Mouse (Mus musculus) lung, postnatal 0 days (tissue): ENCODE results near the gene Lrrc36. TPM values are rescaled to one million over a fixed set of nuclear protein-coding genes. Genes with fewer than 3 reads are reported as not detected.

Experiments used
- ATAC-seq: fragments of 200-750 bp; cut with Nextera tagmentation; 2 replicates; pipeline ENCODE4 v1.8.0; 2017; ENCODE audit warnings: moderate library complexity
- DNase-seq: peaks from one replicate; pipeline ENCODE4 v3.0.0-alpha.2; 2016; ENCODE audit warnings: low spot score
- H3K27ac ChIP-seq: fragments of 300-500 bp; sonication (generic); 2 replicates; pipeline ENCODE4 v1.5.1; 2014; ENCODE audit warnings: antibody characterized with exemption, mild to moderate bottlenecking, low read length, mixed read lengths
- H3K27me3 ChIP-seq: fragments of 300-500 bp; sonication (generic); replicated peaks from 2 replicates; pipeline ENCODE4 v1.6.1; 2014; ENCODE audit warnings: low read length, mixed read lengths; ENCODE audit not compliant: insufficient read depth
- H3K36me3 ChIP-seq: fragments of 300-500 bp; sonication (generic); 2 replicates; pipeline ENCODE4 v1.6.1; 2014; ENCODE audit warnings: low read length, mixed read lengths; ENCODE audit not compliant: insufficient read depth
- H3K4me1 ChIP-seq: fragments of 300-500 bp; sonication (generic); 2 replicates; pipeline ENCODE4 v1.6.1; 2014; ENCODE audit warnings: antibody characterized with exemption, low read depth, low read length, mixed read lengths; ENCODE audit not compliant: insufficient read depth
- H3K4me2 ChIP-seq: fragments of 300-500 bp; sonication (generic); replicated peaks from 2 replicates; pipeline ENCODE4 v1.6.1; 2014; ENCODE audit warnings: low read depth, mild to moderate bottlenecking, low read length, moderate library complexity, mixed read lengths
- H3K4me3 ChIP-seq: fragments of 300-500 bp; sonication (generic); 2 replicates; pipeline ENCODE4 v1.5.1; 2014; ENCODE audit warnings: low read depth, low read length
- H3K9ac ChIP-seq: fragments of 300-500 bp; sonication (generic); replicated peaks from 2 replicates; pipeline ENCODE4 v1.6.1; 2014; ENCODE audit warnings: low read depth, mild to moderate bottlenecking
- H3K9me3 ChIP-seq: fragments of 300-500 bp; sonication (generic); 2 replicates; pipeline ENCODE4 v1.6.1; 2016; ENCODE audit warnings: low read length, mixed read lengths
- CTCF ChIP-seq: IDR thresholded peaks from 2 replicates; pipeline ENCODE4 v1.5.1; 2016; ENCODE audit warnings: antibody characterized with exemption, mild to moderate bottlenecking
- EP300 ChIP-seq: IDR thresholded peaks from 2 replicates; pipeline ENCODE4 v1.6.1; 2016; ENCODE audit warnings: antibody characterized with exemption, mild to moderate bottlenecking, control low read depth
- WGBS: fragments of 180-500 bp; shearing (Covaris S2); extraction: QIAGEN DNeasy Blood & Tissue Kit; methylation state at CpG from one replicate; pipeline ENCODE4 v1.1.7; 2014; 5-methylcytosine and 5-hydroxymethylcytosine counted together
- polyA plus RNA-seq: library from polyadenylated mRNA; unstranded; fragments of >200 nt; fragmentation: Nextera tagmentation; extraction: Ambion mirVana; gene quantifications from 2 replicates; pipeline ENCODE4 v1.2.1, GENCODE M21; 2015

Gene Lrrc36
- polyA plus RNA-seq, 1 experiment from 2014 or later, result 3.7 TPM

GRCm38 (mm10) chr8:105397747-105398146, 15.6 kb upstream of the Lrrc36 start:
- DNase-seq, result peak; percentile 89
- WGBS, result 40% methylated on average over 3 of the region's 3 CpGs

GRCm38 (mm10) chr8:105400016-105400415, 13.4 kb upstream of the Lrrc36 start:
- no peak for DNase-seq
- ATAC-seq, result no peak
- no peaks in the 10 kb centered on the region for H3K9me3 ChIP-seq
- H3K4me1 ChIP-seq, result no peaks in the 10 kb centered on the region
- no peak overlapping the region for H3K9ac ChIP-seq
- TF ChIP-seq CTCF, result no peak
- no peak for TF ChIP-seq EP300
- 83% methylated on average over 5 of the region's 5 CpGs for WGBS
- H3K4me3 ChIP-seq, result no peak overlapping the region
- no peak overlapping the region for H3K27ac ChIP-seq
- H3K36me3 ChIP-seq, result no peaks in the 10 kb centered on the region
- no peak overlapping the region for H3K4me2 ChIP-seq
- H3K27me3 ChIP-seq, result no peaks in the 10 kb centered on the region

More at GRCm38 (mm10) chr8:105397747-105398146, 15.6 kb upstream of the Lrrc36 start:
- H3K9me3 ChIP-seq, result no peaks in the 10 kb centered on the region
- H3K4me2 ChIP-seq, result no peak overlapping the region
- no peaks in the 10 kb centered on the region for H3K27me3 ChIP-seq
- no peak for TF ChIP-seq EP300
- peak; percentile 82 for TF ChIP-seq CTCF
- H3K4me3 ChIP-seq, result no peak overlapping the region
- H3K27ac ChIP-seq, result no peak overlapping the region
- no peaks in the 10 kb centered on the region for H3K36me3 ChIP-seq
- peak; percentile 23; the same call in 1 of the 2 replicates for ATAC-seq
- H3K4me1 ChIP-seq, result peaks cover 6% of the 10 kb centered on the region; the same call in 1 of the 2 replicates
- no peak overlapping the region for H3K9ac ChIP-seq

GRCm38 (mm10) chr8:105403467-105403866, 9.9 kb upstream of the Lrrc36 start:
- WGBS, result 68% methylated on average over 8 of the region's 8 CpGs
- no peak for TF ChIP-seq EP300
- TF ChIP-seq CTCF, result no peak

GRCm38 (mm10) chr8:105404496-105404895, 8.9 kb upstream of the Lrrc36 start:
- Histone ChIP-seq H3K4me3 (no peak overlapping the region), H3K27me3 (no peaks in the 10 kb centered on the region), H3K9me3 (no peaks in the 10 kb centered on the region), H3K4me1 (peaks cover 5% of the 10 kb centered on the region; the same call in 1 of the 2 replicates), H3K27ac (no peak overlapping the region), H3K9ac (no peak overlapping the region), H3K36me3 (no peaks in the 10 kb centered on the region), H3K4me2 (no peak overlapping the region)
- 68% methylated on average over 1 of the region's 1 CpGs for WGBS
- ATAC-seq (no peak), DNase-seq (no peak)
- TF ChIP-seq CTCF (no peak), EP300 (no peak)

More at GRCm38 (mm10) chr8:105403467-105403866, 9.9 kb upstream of the Lrrc36 start:
- H3K4me2 ChIP-seq, result no peak overlapping the region
- no peaks in the 10 kb centered on the region for H3K36me3 ChIP-seq
- no peaks in the 10 kb centered on the region for H3K27me3 ChIP-seq
- ATAC-seq (no peak), DNase-seq (peak; percentile 45)
- no peak overlapping the region for H3K4me3 ChIP-seq
- no peaks in the 10 kb centered on the region for H3K9me3 ChIP-seq
- H3K4me1 ChIP-seq, result peaks cover 5% of the 10 kb centered on the region; the same call in 1 of the 2 replicates
- H3K27ac ChIP-seq, result no peak overlapping the region
- no peak overlapping the region for H3K9ac ChIP-seq

- no peaks in the 10 kb centered on the region for H3K27me3 ChIP-seq
- DNase-seq (peak; percentile 76), ATAC-seq (peak; percentile 70)
- WGBS, result 24% methylated on average over 10 of the region's 10 CpGs
- peak overlapping the region; percentile 20; the same call in 1 of the 2 replicates for H3K27ac ChIP-seq
- H3K4me1 ChIP-seq, result peaks cover 5% of the 10 kb centered on the region; the same call in 1 of the 2 replicates
- no peak overlapping the region for H3K9ac ChIP-seq
- no peaks in the 10 kb centered on the region for H3K9me3 ChIP-seq
- peak; percentile 20; the same call in 1 of the 2 replicates for TF ChIP-seq EP300
- no peak for TF ChIP-seq CTCF
- no peak overlapping the region for H3K4me2 ChIP-seq
- H3K36me3 ChIP-seq, result no peaks in the 10 kb centered on the region
- no peak overlapping the region for H3K4me3 ChIP-seq
These were observed 7.0 kb upstream of the Lrrc36 start for GRCm38 (mm10) chr8:105406416-105406815.

GRCm38 (mm10) chr8:105408331-105408730, 5.0 kb upstream of the Lrrc36 start:
- H3K4me2 ChIP-seq, result no peak overlapping the region
- no peaks in the 10 kb centered on the region for H3K36me3 ChIP-seq
- H3K4me1 ChIP-seq, result peaks cover 5% of the 10 kb centered on the region; the same call in 1 of the 2 replicates
- H3K4me3 ChIP-seq, result no peak overlapping the region
- no peaks in the 10 kb centered on the region for H3K27me3 ChIP-seq
- DNase-seq, result no peak
- no peak overlapping the region for H3K27ac ChIP-seq
- 68% methylated on average over 7 of the region's 7 CpGs for WGBS
- H3K9me3 ChIP-seq, result no peaks in the 10 kb centered on the region
- TF ChIP-seq CTCF (no peak), EP300 (no peak)
- ATAC-seq, result no peak
- no peak overlapping the region for H3K9ac ChIP-seq
